10 mouse cellular contexts compared by ENCODE assay signal in the genomic region with DNA sequence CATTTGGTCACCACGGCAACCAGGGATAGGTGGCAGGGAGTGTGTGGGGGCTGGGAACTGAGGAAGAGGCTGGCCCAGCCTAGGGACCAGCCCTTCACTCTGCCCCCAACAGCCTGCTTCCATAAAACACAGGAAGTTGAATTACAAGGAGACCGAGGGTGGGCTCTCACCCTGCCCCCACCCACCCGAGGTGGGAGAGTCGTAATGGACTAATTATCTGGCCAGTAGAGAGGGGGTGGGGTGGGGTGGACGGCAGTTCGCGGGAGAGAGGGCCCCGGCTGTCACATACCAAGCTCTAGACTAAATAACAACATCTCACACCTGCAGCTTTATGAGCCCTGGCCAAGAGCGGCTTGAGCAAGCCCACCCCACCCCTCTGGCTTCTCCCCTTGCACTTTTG.
DNase-seq lines count a peak whose midpoint lies in the region; ATAC-seq lines count a peak whose summit lies in the region.
"Had no signal": no experiment of that assay in that cellular context is flagged by ENCODE, and none has a peak within 500 bp of the region (broad histone marks: within the 10 kb centered on the region; RNA-seq: fewer than 3 reads in every experiment).

No protein-coding gene starts in this region.

- peak; percentile 82 for ATAC-seq in kidney, embryonic 14.5 days (ENCODE audit: low FRiP score, low TSS enrichment)
- no peak for ATAC-seq in granulocyte monocyte progenitor cell, adult 5-6 weeks (replicated peaks; ENCODE audit: poor library complexity, severe bottlenecking)

- peaks cover 15% of the 10 kb centered on the region; the same call in 1 of the 2 replicates for H3K4me1 ChIP-seq in kidney, embryonic 14.5 days (ENCODE audit: control insufficient read depth, insufficient read depth, low read length)
- H3K4me1 ChIP-seq in hindbrain, embryonic 10.5 days (replicated peaks), result peaks cover 49% of the 10 kb centered on the region
- peaks cover 53% of the 10 kb centered on the region for H3K4me1 ChIP-seq in midbrain, embryonic 10.5 days

- no peaks in the 10 kb centered on the region for H3K9me3 ChIP-seq in kidney, embryonic 14.5 days (ENCODE audit: control insufficient read depth, low read length)
- H3K9me3 ChIP-seq in hindbrain, embryonic 10.5 days, result no peaks in the 10 kb centered on the region
- no peaks in the 10 kb centered on the region for H3K9me3 ChIP-seq in midbrain, embryonic 10.5 days (replicated peaks)

- H3K4me2 ChIP-seq in kidney, embryonic 14.5 days (replicated peaks; ENCODE audit: low read depth, low read length), result peak overlapping the region; percentile 31

- no peaks in the 10 kb centered on the region for H3K36me3 ChIP-seq in kidney, embryonic 14.5 days (ENCODE audit: control insufficient read depth, insufficient read depth, low read length)
- H3K36me3 ChIP-seq in hindbrain, embryonic 10.5 days, result no peaks in the 10 kb centered on the region
- H3K36me3 ChIP-seq in midbrain, embryonic 10.5 days, result no peaks in the 10 kb centered on the region

- 3% methylated on average over 9 of the region's 9 CpGs for WGBS in kidney, embryonic 14.5 days
- WGBS in hindbrain, embryonic 10.5 days, result 3% methylated on average over 9 of the region's 9 CpGs
- 2% methylated on average over 9 of the region's 9 CpGs for WGBS in midbrain, embryonic 10.5 days

- DNase-seq in kidney, postnatal 25 days, result no peak
- DNase-seq in embryo, embryonic 10 days (ENCODE audit: low spot score), result peak; percentile 47
- DNase-seq in hindbrain, embryonic 10.5 days (ENCODE audit: low spot score), result no peak
- DNase-seq in midbrain, embryonic 10.5 days (ENCODE audit: low spot score), result no peak
- DNase-seq in urinary bladder, postnatal 4 days (ENCODE audit: low spot score in 2 of 2), result no peak
- DNase-seq in testis, postnatal 14 days (ENCODE audit: low spot score), result no peak
- DNase-seq: thymus, postnatal 4 days had no signal

- H3K27me3 ChIP-seq in kidney, embryonic 14.5 days (ENCODE audit: control insufficient read depth, insufficient read depth, low read length), result peaks cover 31% of the 10 kb centered on the region
- H3K27me3 ChIP-seq in hindbrain, embryonic 10.5 days (ENCODE audit: insufficient read depth, poor library complexity, severe bottlenecking), result peaks cover 96% of the 10 kb centered on the region
- peaks cover 92% of the 10 kb centered on the region for H3K27me3 ChIP-seq in midbrain, embryonic 10.5 days (ENCODE audit: low read depth, poor library complexity, severe bottlenecking)
- H3K27me3 ChIP-seq: CH12.LX had no signal

- peak overlapping the region; percentile 17; the same call in 1 of the 2 replicates for H3K4me3 ChIP-seq in kidney, embryonic 14.5 days (ENCODE audit: low read length)
- H3K4me3 ChIP-seq in hindbrain, embryonic 10.5 days, result peak overlapping the region; percentile 10; the same call in 1 of the 2 replicates
- peak overlapping the region; percentile 31; the same call in 1 of the 2 replicates for H3K4me3 ChIP-seq in midbrain, embryonic 10.5 days

- H3K27ac ChIP-seq in kidney, embryonic 14.5 days (ENCODE audit: low read depth, low read length), result no peak overlapping the region
- H3K27ac ChIP-seq in hindbrain, embryonic 10.5 days, result peak overlapping the region; percentile 70
- H3K27ac ChIP-seq in midbrain, embryonic 10.5 days (replicated peaks), result peak overlapping the region; percentile 24

- no peak overlapping the region for H3K9ac ChIP-seq in kidney, embryonic 14.5 days (ENCODE audit: low read depth, low read length)
